Mouse (Mus musculus) megakaryocyte-erythroid progenitor cell, adult 5 weeks (primary cell): ENCODE data around the gene Gm3854. TPM values are rescaled to one million over a fixed set of nuclear protein-coding genes. Genes with fewer than 3 reads are reported as not detected.

Experiments
- polyA plus RNA-seq: library from polyadenylated mRNA; stranded (reverse); fragments of >175 nt; gene quantifications from 2 replicates; pipeline ENCODE4 v1.2.3, GENCODE M21; 2012

Gene Gm3854
- not detected in 2 replicates for polyA plus RNA-seq

GRCm38 (mm10) chr7:6343501-6344071 lies at the start of gene Gm3854:
Gm3854 (plus strand) TSS chr7:6343759.

GRCm38 (mm10) chr7:6331233-6331956 lies 12.2 kb upstream of the Gm3854 start, which contains the start of gene Zfp583:
Zfp583 (minus strand) TSS chr7:6331285.

DNA sequence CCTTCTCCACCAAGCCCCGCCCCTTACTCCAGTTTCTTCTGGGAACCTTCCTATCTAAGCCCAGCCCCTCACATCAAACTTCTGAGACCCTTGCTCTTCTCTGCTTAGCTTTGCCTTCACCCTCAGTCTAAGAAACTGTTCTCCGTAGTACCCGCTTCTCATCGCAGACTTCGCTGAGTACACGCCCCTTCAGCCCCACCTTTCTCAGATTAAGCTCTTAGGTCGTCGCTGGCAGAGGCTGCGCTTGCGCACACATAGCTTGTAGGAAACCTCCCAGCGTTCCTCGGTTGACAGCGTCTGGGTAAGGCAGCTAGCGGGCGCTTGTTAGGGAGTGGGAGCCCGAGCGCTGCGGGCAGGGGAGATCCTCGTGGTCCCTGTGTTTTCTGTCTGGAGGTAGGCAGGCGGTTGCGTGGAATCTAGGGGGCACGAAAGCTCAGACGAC lies 19.5 kb downstream of the Gm3854 start, which contains the start of gene Zfp78:
TSS of gene Zfp78 (plus strand) at position 234 of the 442 bp plus-strand sequence.

GRCm38 (mm10) chr7:6383044-6383455 lies 39.5 kb downstream of the Gm3854 start, which contains the start of gene Zfp28:
Zfp28 (plus strand) TSS chr7:6383295.

DNA sequence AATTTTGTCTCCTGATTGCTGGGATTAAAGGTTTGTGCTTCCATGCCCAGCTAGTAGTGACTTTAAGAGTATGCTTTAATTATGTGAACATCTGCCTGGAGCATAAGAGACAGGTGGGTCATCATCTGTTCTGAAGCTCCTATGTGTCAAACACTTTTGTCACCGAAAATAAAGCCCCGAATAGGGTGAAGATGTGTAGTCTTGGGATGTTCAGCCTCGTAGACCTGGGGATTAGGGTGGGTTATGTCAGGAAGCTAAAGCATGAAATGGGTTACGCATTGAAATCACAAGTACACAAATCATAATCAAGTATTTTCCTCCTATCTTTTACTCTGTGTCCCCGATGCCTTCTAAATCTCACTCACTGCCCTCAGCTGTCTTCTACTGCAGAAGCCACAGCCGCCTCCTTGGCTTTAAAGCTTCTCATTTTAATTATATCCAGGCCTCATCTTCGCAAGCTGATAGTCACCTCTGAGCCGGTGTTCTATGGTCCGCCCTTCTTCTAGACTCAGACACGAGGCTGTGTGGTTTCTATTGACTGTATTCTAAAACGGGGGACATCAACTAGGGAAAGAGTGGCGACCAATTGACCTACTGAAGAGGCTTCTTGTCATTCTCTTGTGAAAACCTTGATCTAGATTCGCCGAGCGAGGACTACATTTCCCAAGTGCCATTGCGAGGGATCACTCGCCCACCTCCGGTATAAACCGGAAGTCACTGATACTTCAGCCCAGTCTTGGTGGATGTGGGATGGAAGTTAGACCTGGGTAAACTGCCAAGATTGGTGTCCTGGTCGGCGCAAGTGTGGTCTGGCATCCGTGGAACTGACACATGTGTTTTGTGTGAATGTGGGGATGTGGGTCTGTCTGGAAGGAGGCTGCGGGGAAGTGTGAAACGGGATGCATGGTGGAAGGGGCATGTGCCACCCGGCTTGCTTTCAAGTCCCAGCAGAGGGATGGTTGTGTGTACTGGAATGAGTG lies 54.7 kb downstream of the Gm3854 start, which contains the start of gene Smim17:
TSS of gene Smim17 (plus strand) at position 720 of the 980 bp plus-strand sequence.

Other genes starting within 250 kb of the Gm3854 start
- 47.7 and 54.4 TPM in 2 replicates for gene Zfp787, start 187.8 kb upstream of the Gm3854 start, polyA plus RNA-seq
- 41.9 and 44.8 TPM in 2 replicates for gene Zfp444, start 171.5 kb upstream of the Gm3854 start, polyA plus RNA-seq
- not detected in 2 replicates for gene Galp, start 146.7 kb upstream of the Gm3854 start, polyA plus RNA-seq
- not detected in 2 replicates for gene Zscan5b, start 121.5 kb upstream of the Gm3854 start, polyA plus RNA-seq
- not detected in 2 replicates for gene Epp13, start 91.0 kb upstream of the Gm3854 start, polyA plus RNA-seq
- gene Zfp667, start 57.2 kb upstream of the Gm3854 start, polyA plus RNA-seq: 0.19 and 0.44 TPM in 2 replicates
- gene Zfp583, start 12.5 kb upstream of the Gm3854 start, polyA plus RNA-seq: 1.9 and 2.0 TPM in 2 replicates
- gene Zfp78, start 19.5 kb downstream of the Gm3854 start, polyA plus RNA-seq: 0.02 and 0.08 TPM in 2 replicates
- 0.83 and 1.3 TPM in 2 replicates for gene Zfp28, start 39.5 kb downstream of the Gm3854 start, polyA plus RNA-seq
- not detected in 2 replicates for gene Smim17, start 55.0 kb downstream of the Gm3854 start, polyA plus RNA-seq
- gene Gm20715, start 66.5 kb downstream of the Gm3854 start, polyA plus RNA-seq: not detected in 2 replicates
- gene Olfr1344, start 94.9 kb downstream of the Gm3854 start, polyA plus RNA-seq: not detected in 2 replicates
- 0.03 TPM in 1 of 2 replicates, not detected in the other for gene Olfr1336, start 112.4 kb downstream of the Gm3854 start, polyA plus RNA-seq
- not detected in 2 replicates for gene Olfr1346, start 123.3 kb downstream of the Gm3854 start, polyA plus RNA-seq
- not detected in 2 replicates for gene Olfr5, start 143.2 kb downstream of the Gm3854 start, polyA plus RNA-seq
- not detected in 2 replicates for gene Olfr1347, start 156.0 kb downstream of the Gm3854 start, polyA plus RNA-seq
- gene Olfr1348, start 165.0 kb downstream of the Gm3854 start, polyA plus RNA-seq: not detected in 2 replicates
- not detected in 2 replicates for gene Olfr1349, start 179.2 kb downstream of the Gm3854 start, polyA plus RNA-seq
- gene Olfr1350, start 221.1 kb downstream of the Gm3854 start, polyA plus RNA-seq: not detected in 2 replicates